Mouse (Mus musculus) lung, postnatal 0 days (tissue): ENCODE results near the gene Fbxo31.

Experiments used
- CTCF ChIP-seq: IDR thresholded peaks from 2 replicates; pipeline ENCODE4 v1.5.1; 2016; ENCODE audit warnings: antibody characterized with exemption, mild to moderate bottlenecking
- EP300 ChIP-seq: IDR thresholded peaks from 2 replicates; pipeline ENCODE4 v1.6.1; 2016; ENCODE audit warnings: antibody characterized with exemption, mild to moderate bottlenecking, control low read depth

- TF ChIP-seq CTCF (no peak), EP300 (no peak)
These were observed 6.5 kb downstream of the Fbxo31 start for GRCm38 (mm10) chr8:121572121-121572520.
